Mouse (Mus musculus): ENCODE data around the gene Nup214.

Gene Nup214

GRCm38 (mm10) chr2:31974141-31974808 lies at the start of gene Nup214:
Nup214 (plus strand) TSS chr2:31974436.
- peak; percentile 99 to 100 for DNase-seq

GRCm38 (mm10) chr2:31924811-31925210 lies 49.4 kb upstream of the Nup214 start:
- peak; percentile 94 to 96 for DNase-seq

GRCm38 (mm10) chr2:31925936-31926335 lies 48.3 kb upstream of the Nup214 start:
- peak; percentile 51 to 61 for DNase-seq

DNA sequence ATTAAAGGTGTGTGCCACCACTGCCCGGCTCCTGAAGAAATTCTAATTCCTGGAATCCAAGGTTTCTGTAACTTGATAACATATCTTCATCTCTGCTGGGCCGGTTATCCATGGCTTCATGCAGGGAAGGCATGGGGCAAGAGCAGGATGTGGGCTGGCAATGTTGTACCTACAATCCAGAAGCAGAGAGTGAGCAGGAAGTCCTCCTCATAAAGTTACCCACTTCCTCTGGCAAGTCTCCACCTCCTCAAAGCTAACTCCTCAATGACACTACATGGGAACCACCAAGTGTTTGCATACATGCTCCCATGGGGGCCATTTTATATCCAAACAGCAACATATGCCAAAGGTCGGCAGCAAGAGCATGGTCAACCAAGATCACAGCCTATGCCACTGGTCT lies 44.6 kb upstream of the Nup214 start:
- DNase-seq, result no peak

DNA sequence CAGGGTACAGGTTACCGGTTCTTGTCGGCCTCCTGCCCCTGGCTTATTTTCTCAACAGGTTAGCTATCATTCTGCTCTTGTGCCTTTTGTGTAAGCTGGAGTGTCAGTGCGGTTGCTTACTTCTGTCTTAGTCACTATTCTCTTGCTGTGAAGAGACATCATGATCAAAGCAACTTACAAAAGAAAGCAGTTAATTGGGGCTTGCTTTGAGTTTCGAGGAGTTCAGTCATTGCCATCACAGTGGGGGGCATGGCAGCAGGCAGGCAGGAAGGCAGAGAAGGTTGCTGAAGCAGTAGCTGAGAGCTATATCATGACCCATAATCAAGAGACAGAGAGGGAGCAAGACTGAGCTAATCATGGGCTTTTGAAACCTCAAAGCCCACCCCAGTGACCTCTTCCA lies 39.7 kb upstream of the Nup214 start:
- no peak for DNase-seq

DNA sequence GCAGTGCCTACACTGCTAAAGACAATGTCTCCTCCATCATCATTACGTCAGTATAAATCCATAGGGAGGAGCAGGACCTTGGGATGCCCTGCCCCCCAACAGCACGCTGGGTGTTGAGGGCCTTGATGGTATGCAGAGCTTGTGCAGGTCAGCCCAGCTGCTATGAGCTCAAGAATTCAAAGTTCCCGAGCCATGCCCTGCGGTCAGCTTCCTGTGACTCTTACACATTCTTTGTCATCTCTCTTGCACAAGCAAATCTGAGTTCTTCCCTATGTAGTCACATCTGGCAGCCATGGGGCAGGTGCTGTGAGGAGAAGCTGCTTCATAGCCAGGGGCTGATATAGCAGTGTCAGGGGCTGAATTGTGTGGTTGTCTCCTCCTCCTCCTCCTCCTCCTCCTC lies 39.2 kb upstream of the Nup214 start:
- DNase-seq, result no peak

DNA sequence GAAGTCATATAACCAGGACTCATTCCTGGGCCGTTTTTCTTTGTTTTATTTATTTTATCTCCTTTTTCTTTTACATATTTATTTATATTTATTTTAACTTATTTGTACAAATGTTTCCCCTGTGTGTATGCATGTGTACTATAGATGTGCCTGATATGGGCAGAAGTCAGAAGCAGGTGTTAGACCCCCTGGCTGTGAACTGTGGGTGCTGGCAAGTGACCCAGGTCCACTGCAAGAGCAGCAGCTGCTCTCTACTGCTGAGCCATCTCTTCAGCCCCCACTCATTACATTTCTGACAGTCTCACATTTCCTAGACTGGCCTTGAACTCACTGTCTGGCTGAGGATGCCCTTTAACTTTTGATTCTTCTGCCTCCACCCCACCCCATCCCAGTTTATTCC lies 35.9 kb upstream of the Nup214 start:
- no peak for DNase-seq

- DNase-seq, result no peak
Observed at GRCm38 (mm10) chr2:31943011-31943410, 31.2 kb upstream of the Nup214 start.

- no peak for DNase-seq
Observed at GRCm38 (mm10) chr2:31945580-31945979, 28.7 kb upstream of the Nup214 start.

- DNase-seq, result no peak
Observed at GRCm38 (mm10) chr2:31948392-31948791, 25.8 kb upstream of the Nup214 start.

- DNase-seq, result no peak
Observed at GRCm38 (mm10) chr2:31948801-31949200, 25.4 kb upstream of the Nup214 start.

- peak; percentile 70 to 83 for DNase-seq
Observed at GRCm38 (mm10) chr2:31950058-31950871, 24.0 kb upstream of the Nup214 start, which contains the start of gene Aif1l. Aif1l (plus strand) TSS chr2:31950139.

- DNase-seq, result no peak
Observed at GRCm38 (mm10) chr2:31950966-31951365, 23.3 kb upstream of the Nup214 start.

DNA sequence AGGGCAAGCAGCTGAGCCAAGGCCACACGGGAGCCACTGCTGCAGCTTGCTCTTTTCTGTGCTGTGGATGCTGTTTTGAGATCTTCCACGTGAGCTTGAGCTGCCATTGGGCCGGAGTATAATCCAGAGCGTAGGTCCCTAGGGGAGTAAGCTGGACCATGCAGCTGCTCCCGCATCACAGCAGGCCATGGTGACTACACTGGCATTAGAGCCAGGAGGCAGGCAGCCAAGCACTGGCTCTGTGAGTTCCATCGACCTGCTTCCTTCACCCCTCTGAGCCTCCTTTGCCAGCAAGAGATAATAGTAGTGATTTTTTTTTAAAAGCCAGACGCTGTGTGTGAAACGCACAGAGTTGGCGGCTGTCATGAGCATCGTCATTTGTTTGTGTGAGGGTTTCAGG lies 22.0 kb upstream of the Nup214 start:
- DNase-seq, result no peak

- DNase-seq, result no peak
Observed at GRCm38 (mm10) chr2:31952725-31953124, 21.5 kb upstream of the Nup214 start.

GRCm38 (mm10) chr2:31953687-31954086 lies 20.5 kb upstream of the Nup214 start:
- peak; percentile 54 to 67 for DNase-seq

DNA sequence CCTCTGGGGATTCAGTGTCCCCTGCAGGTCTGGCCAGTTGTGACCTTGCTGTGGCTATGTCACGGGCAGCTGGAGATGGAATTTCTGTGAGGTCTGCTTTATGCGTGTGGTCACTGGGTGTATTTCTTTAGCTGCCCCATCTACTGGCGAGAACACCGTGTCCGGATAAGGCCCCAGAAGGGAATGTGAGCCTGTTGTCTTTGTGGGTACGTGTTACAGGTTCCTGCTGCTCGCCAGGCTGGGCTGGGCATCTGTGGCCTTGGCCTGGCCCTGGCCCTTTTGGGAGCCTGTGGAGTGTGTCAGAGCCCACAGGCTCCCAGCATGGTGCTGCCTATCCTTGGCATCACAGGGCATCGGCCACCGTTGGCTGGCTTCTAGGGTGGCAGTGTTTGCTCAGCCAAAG lies 19.5 kb upstream of the Nup214 start:
- DNase-seq, result peak; percentile 46 to 75

DNA sequence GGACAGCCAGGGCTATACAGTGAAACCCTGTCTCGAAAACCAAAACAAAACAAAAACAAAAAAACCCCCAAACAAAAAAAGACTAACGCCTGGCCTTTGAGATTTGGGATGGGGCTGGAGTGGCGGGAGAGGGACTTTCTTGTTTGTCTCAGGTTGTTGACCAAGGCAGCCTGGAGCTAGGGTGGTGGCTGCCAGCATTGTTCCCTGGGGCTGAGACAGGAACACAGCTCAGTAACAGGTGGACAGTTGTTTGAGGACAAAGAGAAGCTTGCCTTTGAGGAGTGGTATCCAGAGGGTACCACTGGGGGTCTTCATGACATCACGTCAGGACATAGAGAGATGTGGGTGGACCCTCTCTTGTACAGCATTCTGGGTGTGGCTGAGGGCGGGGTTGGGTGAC lies 18.6 kb upstream of the Nup214 start:
- DNase-seq, result no peak

- no peak for DNase-seq
Observed at GRCm38 (mm10) chr2:31957211-31957610, 17.0 kb upstream of the Nup214 start.

- peak in 1 of 2 experiments; percentile 49 for DNase-seq
Observed at GRCm38 (mm10) chr2:31960986-31961385, 13.2 kb upstream of the Nup214 start.

DNA sequence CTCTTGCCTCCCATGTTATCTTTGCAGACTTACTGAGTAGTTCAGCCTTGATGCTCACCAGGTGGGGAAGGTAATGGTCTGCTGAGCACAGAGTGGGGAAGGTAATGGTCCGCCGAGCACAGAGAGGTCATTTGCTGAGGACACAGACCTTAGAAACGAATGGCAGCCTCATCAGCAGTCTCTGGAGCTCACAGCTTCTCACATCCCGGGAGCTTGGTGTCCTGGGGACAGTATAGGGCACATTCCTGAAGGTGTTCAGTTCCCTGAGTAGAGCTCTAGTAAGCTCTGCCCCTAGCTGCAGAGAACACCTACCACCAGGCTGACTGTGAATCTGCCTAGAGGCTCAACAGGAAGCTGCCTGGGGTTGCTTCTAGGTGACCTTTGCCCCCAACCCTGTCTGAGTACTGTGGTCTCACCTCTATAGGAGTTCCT lies 12.4 kb upstream of the Nup214 start:
- DNase-seq, result peak; percentile 62 to 69

DNA sequence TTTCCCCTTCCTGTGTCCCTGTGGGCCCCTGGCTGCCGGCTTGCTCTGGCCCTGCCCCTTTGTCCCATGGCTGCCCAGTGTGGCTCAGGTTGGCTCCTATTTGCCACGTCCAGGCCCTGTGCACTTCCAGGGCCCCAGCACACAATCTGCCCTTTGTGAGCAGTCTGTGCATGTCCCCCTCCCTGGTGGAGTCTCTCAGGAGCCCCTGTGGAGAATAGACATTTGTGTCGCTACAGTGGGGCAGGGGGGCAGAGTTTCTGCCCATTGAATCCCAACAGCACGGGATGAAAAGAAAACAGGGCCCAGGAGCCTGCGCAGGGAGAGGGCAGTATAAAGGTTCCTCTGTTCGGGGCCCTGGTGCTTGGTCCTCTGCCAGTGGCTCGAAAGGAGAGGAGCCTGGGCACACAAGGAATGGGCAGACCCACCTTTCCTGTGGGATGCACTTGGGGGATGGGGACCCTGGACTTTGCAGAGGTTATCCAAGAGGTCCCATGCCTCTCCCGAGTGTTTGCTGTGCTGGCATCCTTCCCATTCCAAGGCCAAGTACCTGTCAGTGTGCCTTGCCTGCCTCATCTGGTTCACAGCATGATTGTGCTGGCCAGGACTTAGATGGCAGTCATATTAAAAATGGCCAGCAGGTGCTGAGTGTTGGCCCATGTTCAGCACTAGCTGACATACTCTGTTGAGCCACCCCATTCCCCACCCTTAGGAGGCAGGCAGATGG lies 11.6 kb upstream of the Nup214 start:
- DNase-seq, result peak; percentile 71 to 73

DNA sequence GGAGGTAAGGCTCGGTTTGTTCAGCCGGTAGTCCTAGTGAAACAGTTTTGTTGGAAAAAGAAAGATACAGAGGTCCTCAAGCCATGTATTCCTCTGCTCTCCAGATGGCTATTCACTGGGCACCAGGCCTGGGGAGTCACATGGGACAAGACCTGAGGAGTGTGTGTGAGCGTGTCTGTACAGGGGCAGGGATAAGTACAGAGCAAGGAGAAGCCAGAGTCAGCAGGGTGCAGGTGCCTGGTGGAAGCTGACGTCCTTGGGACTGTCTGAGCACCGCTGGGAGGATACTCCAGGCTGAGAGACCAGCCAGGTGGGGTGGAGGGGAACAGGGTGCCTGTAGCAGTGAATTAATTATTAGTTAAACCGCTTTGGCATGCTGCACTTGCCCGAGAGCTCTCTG lies 10.7 kb upstream of the Nup214 start:
- peak; percentile 79 to 89 for DNase-seq

All from kidney, postnatal 36 days (tissue).